In genomic region chr12:54517265-54517664, GRCm38 (mm10) we compare ENCODE assay signal across 27 mouse cellular contexts.
DNase-seq lines count a peak whose midpoint lies in the region; ATAC-seq and TF ChIP-seq lines count a peak whose summit lies in the region.
"Had no signal": no experiment of that assay in that cellular context is flagged by ENCODE, and none has a peak within 500 bp of the region (broad histone marks: within the 10 kb centered on the region; RNA-seq: fewer than 3 reads in every experiment).

No protein-coding gene starts in this region.

- H3K27ac ChIP-seq in intestine, postnatal 0 days (ENCODE audit: low read depth, low read length) = no peak overlapping the region
- H3K27ac ChIP-seq: hindbrain, embryonic 15.5 days; limb, embryonic 10.5 days; limb, embryonic 15.5 days; liver, embryonic 13.5 days; midbrain, embryonic 10.5 days; neural tube, embryonic 12.5 days had no signal

- ATAC-seq in intestine, postnatal 0 days = peak; percentile 31; the same call in 1 of the 2 replicates
- no peak for ATAC-seq in CD4-positive, CD25-positive, alpha-beta regulatory T cell, adult 4 months
- ATAC-seq: forebrain, embryonic 14.5 days; inflammation-experienced regulatory T-cells, adult 6 months had no signal

- no peaks in the 10 kb centered on the region for H3K4me1 ChIP-seq in intestine, postnatal 0 days (replicated peaks; ENCODE audit: control insufficient read depth, insufficient read depth, low read length)
- H3K4me1 ChIP-seq: limb, embryonic 15.5 days; liver, embryonic 13.5 days had no signal

- no peak overlapping the region for H3K4me3 ChIP-seq in intestine, postnatal 0 days (ENCODE audit: low read depth, low read length)
- H3K4me3 ChIP-seq: hindbrain, embryonic 15.5 days; limb, embryonic 10.5 days; limb, embryonic 15.5 days; liver, embryonic 13.5 days; midbrain, embryonic 10.5 days; myocyte; neural tube, embryonic 12.5 days had no signal

- DNase-seq in heart, adult 11 months = peak; percentile 43
- no peak for DNase-seq in heart, postnatal 25 days (ENCODE audit: low spot score)
- peak; percentile 9 for DNase-seq in ovary, postnatal 36 days (ENCODE audit: low spot score)
- no peak for DNase-seq in ovary, adult 18-20 months (ENCODE audit: low spot score)
- DNase-seq in adrenal gland, postnatal 36 days = peak; percentile 34 to 51
- DNase-seq in left cerebral cortex, postnatal 14 days (ENCODE audit: low spot score in 2 of 2) = no peak
- DNase-seq: B cell, adult 2 months; cerebellum, adult 18-20 months; gastrocnemius, postnatal 14 days; heart, adult 18-20 months; kidney, adult 9 months; layer of hippocampus, postnatal 36 days; liver, embryonic 13.5 days; lung, adult 18-20 months; thymus, postnatal 14 days had no signal

- no peaks in the 10 kb centered on the region for H3K27me3 ChIP-seq in intestine, postnatal 0 days (replicated peaks; ENCODE audit: control insufficient read depth, insufficient read depth, low read length)
- H3K27me3 ChIP-seq: CH12.LX; hindbrain, embryonic 15.5 days; limb, embryonic 15.5 days; liver, embryonic 13.5 days; neural tube, embryonic 12.5 days had no signal

- no peak overlapping the region for H3K4me2 ChIP-seq in intestine, postnatal 0 days (replicated peaks; ENCODE audit: low read depth)
- H3K4me2 ChIP-seq: heart, embryonic 11.5 days; hindbrain, embryonic 15.5 days; limb, embryonic 15.5 days; liver, embryonic 13.5 days; neural tube, embryonic 12.5 days had no signal

- intact Hi-C loops in heart, postnatal 25 days (cut with DNase I) = no loop called here
- intact Hi-C loops in left cerebral cortex, postnatal 14 days (cut with DNase I) = no loop called here

- 17% methylated on average over 3 of the region's 3 CpGs for WGBS in intestine, postnatal 0 days

- no peak for TF ChIP-seq CTCF in intestine, postnatal 0 days (IDR thresholded peaks at IDR 0.05; ENCODE audit: low read depth)

- H3K9me3 ChIP-seq in intestine, postnatal 0 days (ENCODE audit: control insufficient read depth) = no peaks in the 10 kb centered on the region
- H3K9me3 ChIP-seq: hindbrain, embryonic 15.5 days; limb, embryonic 10.5 days; limb, embryonic 15.5 days; liver, embryonic 13.5 days; midbrain, embryonic 10.5 days; neural tube, embryonic 12.5 days had no signal

- no peak overlapping the region for H3K9ac ChIP-seq in intestine, postnatal 0 days (ENCODE audit: low read depth, low read length)
- H3K9ac ChIP-seq: hindbrain, embryonic 15.5 days; limb, embryonic 15.5 days; liver, embryonic 13.5 days; neural tube, embryonic 12.5 days had no signal

- no peaks in the 10 kb centered on the region for H3K36me3 ChIP-seq in intestine, postnatal 0 days (ENCODE audit: control insufficient read depth, insufficient read depth)
- H3K36me3 ChIP-seq: hindbrain, embryonic 15.5 days; limb, embryonic 10.5 days; limb, embryonic 15.5 days; liver, embryonic 13.5 days; midbrain, embryonic 10.5 days; neural tube, embryonic 12.5 days had no signal

Comparison
In these comparisons a context has a peak if more than half of its experiments do, and no peak if none do; other contexts are left out.
1. DNase-seq: peak in heart, adult 11 months (single experiment), ovary, postnatal 36 days (single experiment) and adrenal gland, postnatal 36 days (2 of 2); none in heart, postnatal 25 days (single experiment), ovary, adult 18-20 months (single experiment) and left cerebral cortex, postnatal 14 days (0 of 2).